Mouse (Mus musculus) stomach, embryonic 14.5 days (tissue): ENCODE results near the gene Map3k20. TPM values are rescaled to one million over a fixed set of nuclear protein-coding genes. Genes with fewer than 3 reads are reported as not detected.

Experiments used
- ATAC-seq: fragments of 200-750 bp; cut with Nextera tagmentation; 2 replicates; pipeline ENCODE4 v1.8.0; 2017; ENCODE audit warnings: low read depth, moderate TSS enrichment; ENCODE audit not compliant: insufficient number of reproducible peaks, insufficient read depth, low FRiP score
- H3K27ac ChIP-seq: fragments of 300-500 bp; sonication (generic); 2 replicates; pipeline ENCODE4 v1.5.1; 2014; ENCODE audit warnings: mild to moderate bottlenecking, low read length, moderate library complexity, mixed read lengths
- H3K27me3 ChIP-seq: fragments of 300-500 bp; sonication (generic); 2 replicates; pipeline ENCODE4 v1.6.1; 2014; ENCODE audit warnings: low read length, control low read depth, mixed read lengths; ENCODE audit not compliant: control insufficient read depth, insufficient read depth
- H3K36me3 ChIP-seq: fragments of 300-500 bp; sonication (generic); 2 replicates; pipeline ENCODE4 v1.6.1; 2014; ENCODE audit warnings: mild to moderate bottlenecking, control low read depth, low read length, moderate library complexity, mixed read lengths; ENCODE audit not compliant: control insufficient read depth, insufficient read depth
- H3K4me1 ChIP-seq: fragments of 300-500 bp; sonication (generic); 2 replicates; pipeline ENCODE4 v1.6.1; 2014; ENCODE audit warnings: low read length, control low read depth, mixed read lengths; ENCODE audit not compliant: control insufficient read depth, insufficient read depth
- H3K4me2 ChIP-seq: fragments of 300-500 bp; sonication (generic); replicated peaks from 2 replicates; pipeline ENCODE4 v1.6.1; 2014; ENCODE audit warnings: low read depth, low read length, control low read depth
- H3K4me3 ChIP-seq: fragments of 300-500 bp; sonication (generic); 2 replicates; pipeline ENCODE4 v1.5.1; 2014; ENCODE audit warnings: low read depth, low read length, control low read depth
- H3K9ac ChIP-seq: fragments of 300-500 bp; sonication (generic); replicated peaks from 2 replicates; pipeline ENCODE4 v1.6.1; 2014; ENCODE audit warnings: low read depth, mild to moderate bottlenecking, control low read depth, low read length, moderate library complexity, mixed read lengths
- H3K9me3 ChIP-seq: fragments of 300-500 bp; sonication (generic); 2 replicates; pipeline ENCODE4 v1.6.1; 2016; ENCODE audit warnings: low read depth, low read length, control low read depth; ENCODE audit not compliant: control insufficient read depth
- WGBS: fragments of 180-500 bp; shearing (Covaris S2); extraction: QIAGEN DNeasy Blood & Tissue Kit; methylation state at CpG from one replicate; pipeline ENCODE4 v1.1.7; 2014; 5-methylcytosine and 5-hydroxymethylcytosine counted together
- polyA plus RNA-seq: library from polyadenylated mRNA; unstranded; fragments of >200 nt; fragmentation: Nextera tagmentation; extraction: Ambion mirVana; gene quantifications from 2 replicates; pipeline ENCODE4 v1.2.1, GENCODE M21; 2014

Map3k20 gene
- polyA plus RNA-seq, 1 experiment from 2014 or later, result 35.8 TPM

DNA sequence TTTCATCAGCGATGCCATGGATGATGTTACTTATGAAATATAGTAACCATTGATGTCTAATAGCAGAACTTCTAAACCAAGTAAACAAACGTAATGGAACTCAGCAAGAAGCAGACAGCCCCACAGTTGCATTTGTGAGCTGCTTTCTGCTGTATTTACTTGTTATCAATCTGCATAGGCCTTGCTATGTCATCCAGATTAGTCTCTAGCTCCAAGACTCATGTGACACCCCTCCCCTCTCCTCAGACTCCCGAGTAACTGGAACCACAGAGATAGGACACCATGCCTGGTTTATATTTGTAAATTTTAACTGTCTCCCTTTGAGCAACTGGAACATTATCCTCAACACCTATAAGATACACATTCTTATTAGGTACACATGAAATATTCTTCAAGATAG is 51.4 kb downstream of the Map3k20 start:
- no peak overlapping the region for H3K4me2 ChIP-seq
- ATAC-seq, result no peak
- WGBS, result 84% methylated on average over 3 of the region's 3 CpGs
- H3K27ac ChIP-seq, result no peak overlapping the region
- no peaks in the 10 kb centered on the region for H3K4me1 ChIP-seq
- H3K9ac ChIP-seq, result no peak overlapping the region
- H3K27me3 ChIP-seq, result no peaks in the 10 kb centered on the region
- no peaks in the 10 kb centered on the region for H3K36me3 ChIP-seq
- no peak overlapping the region for H3K4me3 ChIP-seq
- H3K9me3 ChIP-seq, result peaks cover under 1% of the 10 kb centered on the region; the same call in 1 of the 2 replicates

DNA sequence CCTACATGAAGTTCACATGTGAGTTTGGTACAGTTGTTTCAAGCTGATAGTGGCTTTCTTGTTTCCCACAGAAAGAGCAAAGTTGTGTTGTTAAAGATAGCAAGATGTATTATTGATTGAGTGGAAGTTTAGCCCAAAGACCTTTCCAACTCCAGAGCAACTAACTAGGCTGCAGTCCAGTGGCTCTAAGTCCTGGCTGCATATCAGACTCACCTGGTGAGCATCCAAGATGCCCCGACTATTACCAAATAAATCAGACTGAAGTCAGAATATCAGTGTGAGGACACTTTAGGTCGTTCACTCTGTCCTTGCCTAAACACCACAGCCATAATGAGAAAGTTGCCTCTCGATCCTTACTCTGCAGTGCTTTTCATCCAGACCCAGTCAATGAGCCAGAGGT is 59.8 kb downstream of the Map3k20 start:
- Histone ChIP-seq H3K9ac (no peak overlapping the region), H3K4me3 (no peak overlapping the region), H3K27ac (no peak overlapping the region), H3K9me3 (peaks cover 4% of the 10 kb centered on the region; the same call in 1 of the 2 replicates), H3K36me3 (no peaks in the 10 kb centered on the region), H3K4me1 (no peaks in the 10 kb centered on the region), H3K27me3 (no peaks in the 10 kb centered on the region), H3K4me2 (no peak overlapping the region)
- WGBS, result 84% methylated on average over 3 of the region's 3 CpGs
- ATAC-seq, result no peak

DNA sequence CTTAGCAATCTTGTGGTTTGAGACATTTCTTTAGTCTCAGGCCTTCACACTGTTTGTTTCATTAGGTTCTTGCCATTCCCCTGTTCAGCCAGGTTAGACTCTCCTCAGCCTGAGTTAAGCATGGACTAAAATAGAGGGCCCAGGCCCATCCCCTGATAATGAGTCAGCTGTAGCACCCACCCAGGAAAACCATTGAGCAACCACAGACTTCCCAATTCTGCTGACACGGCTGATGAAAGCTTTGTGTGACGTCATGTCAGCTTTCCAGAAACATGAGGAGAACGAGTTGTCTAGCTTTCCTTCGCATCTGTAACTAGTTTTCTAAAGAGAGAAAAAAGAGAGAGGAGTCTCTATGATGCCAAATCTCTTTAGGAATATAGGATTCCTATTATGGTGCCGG is 65.9 kb downstream of the Map3k20 start:
- 88% methylated on average over 5 of the region's 5 CpGs for WGBS
- ATAC-seq, result no peak
- no peak overlapping the region for H3K9ac ChIP-seq

DNA sequence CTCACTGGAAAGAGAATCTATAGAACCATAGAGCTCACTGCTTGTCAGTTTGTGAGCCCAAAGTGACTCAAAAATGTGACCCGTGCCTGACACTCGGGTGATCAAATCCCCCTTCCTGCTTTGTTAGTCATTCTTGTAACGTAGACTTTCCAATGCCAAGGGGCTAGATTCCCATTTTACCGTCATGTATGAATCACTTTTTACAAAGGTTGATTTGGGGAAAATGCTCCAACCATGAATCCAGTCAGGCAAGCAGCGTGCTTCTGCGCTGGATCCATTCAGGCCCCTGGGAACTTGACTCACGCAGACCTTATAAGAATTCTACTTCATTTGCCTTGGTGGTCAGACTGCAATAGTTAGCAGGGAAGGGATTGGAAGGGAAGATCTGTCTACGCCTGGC is 66.3 kb downstream of the Map3k20 start:
- H3K9me3 ChIP-seq, result no peaks in the 10 kb centered on the region
- no peak overlapping the region for H3K27ac ChIP-seq
- no peak overlapping the region for H3K9ac ChIP-seq
- no peak for ATAC-seq
- WGBS, result 90% methylated on average over 8 of the region's 8 CpGs
- H3K4me2 ChIP-seq, result no peak overlapping the region
- H3K27me3 ChIP-seq, result no peaks in the 10 kb centered on the region
- H3K4me3 ChIP-seq, result no peak overlapping the region
- no peaks in the 10 kb centered on the region for H3K4me1 ChIP-seq
- no peaks in the 10 kb centered on the region for H3K36me3 ChIP-seq

More for the DNA sequence above, 65.9 kb downstream of the Map3k20 start:
- Histone ChIP-seq H3K27me3 (no peaks in the 10 kb centered on the region), H3K4me1 (no peaks in the 10 kb centered on the region), H3K36me3 (no peaks in the 10 kb centered on the region), H3K9me3 (no peaks in the 10 kb centered on the region), H3K27ac (no peak overlapping the region), H3K4me2 (no peak overlapping the region), H3K4me3 (no peak overlapping the region)

DNA sequence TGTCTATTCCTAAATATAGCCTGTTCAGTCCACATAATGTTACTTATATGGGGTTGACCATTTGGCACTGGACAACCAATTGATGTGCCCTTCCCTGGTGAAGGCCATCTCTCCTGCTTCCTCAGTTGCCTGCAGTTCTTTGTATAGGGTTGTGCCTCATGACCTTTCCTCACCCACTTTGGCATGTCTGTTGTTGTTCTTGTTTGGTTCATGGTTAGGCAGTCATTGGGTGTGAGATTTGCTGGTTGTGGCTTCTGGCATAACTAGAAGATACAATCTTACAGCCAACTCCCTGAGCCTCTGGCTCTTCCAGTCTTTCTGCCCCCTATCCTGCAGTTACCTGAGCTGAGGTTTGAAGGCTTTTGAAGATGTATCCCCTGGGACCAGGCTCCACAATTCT is 67.3 kb downstream of the Map3k20 start:
- Histone ChIP-seq H3K4me2 (no peak overlapping the region), H3K9me3 (no peaks in the 10 kb centered on the region), H3K9ac (no peak overlapping the region), H3K27ac (no peak overlapping the region), H3K36me3 (no peaks in the 10 kb centered on the region), H3K27me3 (no peaks in the 10 kb centered on the region), H3K4me3 (no peak overlapping the region), H3K4me1 (no peaks in the 10 kb centered on the region)
- ATAC-seq, result no peak

DNA sequence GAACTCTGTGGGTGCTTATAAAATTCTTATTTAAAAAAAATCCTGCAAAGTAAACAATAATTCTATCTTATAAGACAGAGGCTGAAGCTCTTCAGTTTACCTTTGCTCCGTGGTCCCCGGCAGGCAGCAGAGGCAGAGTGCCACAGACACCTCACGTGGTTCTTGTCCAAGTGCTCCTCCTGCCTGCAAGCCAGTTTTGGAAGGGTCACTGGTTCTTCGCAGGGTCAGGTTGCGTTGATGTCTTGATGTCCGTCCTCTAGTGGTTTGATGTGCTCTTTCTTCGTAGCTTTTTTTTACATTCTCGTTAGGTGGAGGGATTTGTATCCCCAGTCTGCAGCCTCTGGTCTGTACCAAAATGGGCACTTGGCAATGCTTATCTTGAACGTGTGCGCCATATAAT is 71.0 kb downstream of the Map3k20 start:
- Histone ChIP-seq H3K9me3 (no peaks in the 10 kb centered on the region), H3K4me2 (no peak overlapping the region)
- 84% methylated on average over 10 of the region's 10 CpGs for WGBS

DNA sequence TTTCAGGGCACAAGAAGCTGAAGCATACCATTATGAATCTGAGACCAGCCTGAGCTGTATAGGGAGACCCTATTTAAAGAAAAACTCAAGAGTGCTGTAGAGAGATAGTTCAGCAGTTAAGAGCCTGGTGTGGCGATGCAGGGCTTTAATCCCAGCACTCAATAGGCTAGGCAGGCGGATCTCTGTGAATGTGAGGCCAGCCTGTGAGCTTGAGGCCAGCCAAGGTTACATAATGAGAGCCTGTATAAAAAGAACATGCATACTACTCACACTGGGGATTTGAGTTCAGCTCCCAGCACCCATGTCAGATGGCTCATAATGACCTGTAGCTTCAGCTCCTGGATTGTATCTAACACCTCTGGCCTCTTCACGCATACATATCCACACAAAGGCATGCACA is 76.1 kb downstream of the Map3k20 start:
- H3K27ac ChIP-seq, result no peak overlapping the region
- H3K9ac ChIP-seq, result no peak overlapping the region
- H3K27me3 ChIP-seq, result no peaks in the 10 kb centered on the region
- no peak for ATAC-seq
- H3K9me3 ChIP-seq, result no peaks in the 10 kb centered on the region
- H3K4me1 ChIP-seq, result peaks cover 6% of the 10 kb centered on the region; the same call in 1 of the 2 replicates
- no peak overlapping the region for H3K4me2 ChIP-seq
- H3K36me3 ChIP-seq, result no peaks in the 10 kb centered on the region
- H3K4me3 ChIP-seq, result no peak overlapping the region
- 69% methylated on average over 3 of the region's 3 CpGs for WGBS

More for the DNA sequence above, 71.0 kb downstream of the Map3k20 start:
- H3K27ac ChIP-seq, result no peak overlapping the region
- H3K36me3 ChIP-seq, result no peaks in the 10 kb centered on the region
- no peaks in the 10 kb centered on the region for H3K27me3 ChIP-seq
- no peak for ATAC-seq
- H3K9ac ChIP-seq, result no peak overlapping the region
- 0 out of 2 replicates have a peak, but pooled peaks cover 2% of the 10 kb centered on the region for H3K4me1 ChIP-seq
- H3K4me3 ChIP-seq, result no peak overlapping the region

DNA sequence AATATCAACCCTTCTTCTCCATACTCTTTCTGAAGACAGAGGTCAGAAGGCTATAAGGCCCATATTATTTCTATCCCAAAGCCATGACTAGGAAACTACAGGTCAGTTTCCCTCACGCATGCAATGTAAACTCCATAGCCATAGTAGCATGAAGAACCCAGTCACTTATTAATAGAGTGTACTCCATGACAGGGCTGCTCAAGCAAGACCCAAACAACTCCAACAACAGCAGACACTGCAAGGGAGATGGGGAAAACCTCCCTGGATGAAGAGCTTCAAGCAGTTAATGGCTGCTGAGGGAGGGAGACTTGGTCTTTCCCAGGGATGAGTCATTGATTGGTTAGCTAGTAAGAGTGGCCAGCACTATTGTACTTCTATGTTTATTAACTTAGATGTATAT is 78.0 kb downstream of the Map3k20 start:
- ATAC-seq, result no peak

DNA sequence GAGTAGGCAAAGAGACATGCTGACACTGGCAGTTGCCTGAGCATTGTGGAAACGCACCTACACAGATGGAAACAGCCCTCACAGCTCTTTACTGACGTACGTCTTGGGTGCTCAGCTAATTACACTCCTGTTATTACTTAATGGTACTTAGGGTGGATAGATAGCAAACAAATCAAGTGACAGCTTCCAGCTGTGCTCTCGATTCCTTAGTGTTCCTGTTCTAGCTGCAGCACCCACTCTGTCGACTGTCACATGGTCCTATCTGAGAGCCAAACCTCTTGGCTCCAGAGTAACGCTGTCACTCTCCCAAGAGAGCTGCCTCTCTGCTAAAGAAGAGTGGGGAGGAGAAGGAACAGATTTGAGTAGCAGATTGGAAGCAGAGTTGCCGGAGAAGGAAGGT is 80.5 kb downstream of the Map3k20 start:
- Histone ChIP-seq H3K4me1 (peaks cover 9% of the 10 kb centered on the region; the same call in 1 of the 2 replicates), H3K9ac (no peak overlapping the region), H3K27me3 (no peaks in the 10 kb centered on the region), H3K9me3 (no peaks in the 10 kb centered on the region), H3K36me3 (no peaks in the 10 kb centered on the region), H3K4me2 (no peak overlapping the region), H3K4me3 (no peak overlapping the region), H3K27ac (no peak overlapping the region; the same call in 1 of the 2 replicates)
- no peak for ATAC-seq
- WGBS, result 31% methylated on average over 7 of the region's 7 CpGs

More for the DNA sequence above, 78.0 kb downstream of the Map3k20 start:
- H3K9me3 ChIP-seq, result no peaks in the 10 kb centered on the region
- 92% methylated on average over 1 of the region's 1 CpGs for WGBS
- no peak overlapping the region for H3K27ac ChIP-seq
- H3K36me3 ChIP-seq, result no peaks in the 10 kb centered on the region
- H3K27me3 ChIP-seq, result no peaks in the 10 kb centered on the region
- H3K4me2 ChIP-seq, result no peak overlapping the region
- H3K4me1 ChIP-seq, result peaks cover 6% of the 10 kb centered on the region; the same call in 1 of the 2 replicates
- H3K9ac ChIP-seq, result no peak overlapping the region
- H3K4me3 ChIP-seq, result no peak overlapping the region
